Mouse (Mus musculus) central nervous system, embryonic 18 days (tissue): ENCODE results near the gene Mysm1. TPM values are rescaled to one million over a fixed set of nuclear protein-coding genes. Genes with fewer than 3 reads are reported as not detected.

Experiments used
- polyA plus RNA-seq: library from polyadenylated mRNA; depleted of rRNA; stranded (reverse); fragments of >200 nt; gene quantifications from 2 replicates; pipeline ENCODE4 v1.2.3, GENCODE M21; 2012; rRNA removed

Gene Mysm1
- polyA plus RNA-seq, result 19.3 and 20.3 TPM in 2 replicates

GRCm38 (mm10) chr4:94978590-94979499 is at the start of gene Mysm1:
Gene Mysm1, minus strand, starts transcription at chr4:94979100.

GRCm38 (mm10) chr4:94928743-94929142 is 50.2 kb downstream of the Mysm1 start, which contains the start of gene Eqtn:
Gene Eqtn, minus strand, starts transcription at chr4:94928843.

Other genes starting within 250 kb of the Mysm1 start
- 6.9 and 7.2 TPM in 2 replicates for gene Tek, start 239.8 kb downstream of the Mysm1 start, polyA plus RNA-seq
- gene Eqtn, start 50.3 kb downstream of the Mysm1 start, polyA plus RNA-seq, result 0.88 and 1.0 TPM in 2 replicates
- 29.5 and 32.3 TPM in 2 replicates for gene Jun, start 73.1 kb upstream of the Mysm1 start, polyA plus RNA-seq